Mouse (Mus musculus): Measurements from ENCODE around the gene Gm10518.

Gene Gm10518

DNA sequence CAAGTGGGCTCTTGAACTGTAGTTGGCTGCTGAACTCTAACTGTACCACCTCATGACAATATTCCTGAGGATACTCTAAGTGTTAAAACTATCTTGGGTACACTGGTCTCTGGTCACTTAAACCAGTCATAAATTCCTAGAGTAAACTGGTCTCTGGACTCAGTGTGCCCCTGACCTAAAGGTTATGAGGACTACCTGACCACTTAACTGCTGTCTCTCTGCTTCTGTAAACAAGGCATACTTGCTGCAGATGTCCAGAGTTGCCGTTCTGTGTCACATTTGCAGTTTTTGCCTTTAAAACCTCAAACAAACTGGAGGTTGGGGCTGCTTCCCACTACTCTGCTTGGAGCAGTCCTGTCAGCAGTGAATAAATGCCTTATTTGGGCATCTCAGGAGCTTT, 30.4 kb downstream of the Gm10518 start:
- no peak for DNase-seq (ENCODE audit: low spot score)

- DNase-seq (ENCODE audit: low spot score): no peak
Measured at GRCm38 (mm10) chr1:179835753-179836425, 32.7 kb downstream of the Gm10518 start.

DNA sequence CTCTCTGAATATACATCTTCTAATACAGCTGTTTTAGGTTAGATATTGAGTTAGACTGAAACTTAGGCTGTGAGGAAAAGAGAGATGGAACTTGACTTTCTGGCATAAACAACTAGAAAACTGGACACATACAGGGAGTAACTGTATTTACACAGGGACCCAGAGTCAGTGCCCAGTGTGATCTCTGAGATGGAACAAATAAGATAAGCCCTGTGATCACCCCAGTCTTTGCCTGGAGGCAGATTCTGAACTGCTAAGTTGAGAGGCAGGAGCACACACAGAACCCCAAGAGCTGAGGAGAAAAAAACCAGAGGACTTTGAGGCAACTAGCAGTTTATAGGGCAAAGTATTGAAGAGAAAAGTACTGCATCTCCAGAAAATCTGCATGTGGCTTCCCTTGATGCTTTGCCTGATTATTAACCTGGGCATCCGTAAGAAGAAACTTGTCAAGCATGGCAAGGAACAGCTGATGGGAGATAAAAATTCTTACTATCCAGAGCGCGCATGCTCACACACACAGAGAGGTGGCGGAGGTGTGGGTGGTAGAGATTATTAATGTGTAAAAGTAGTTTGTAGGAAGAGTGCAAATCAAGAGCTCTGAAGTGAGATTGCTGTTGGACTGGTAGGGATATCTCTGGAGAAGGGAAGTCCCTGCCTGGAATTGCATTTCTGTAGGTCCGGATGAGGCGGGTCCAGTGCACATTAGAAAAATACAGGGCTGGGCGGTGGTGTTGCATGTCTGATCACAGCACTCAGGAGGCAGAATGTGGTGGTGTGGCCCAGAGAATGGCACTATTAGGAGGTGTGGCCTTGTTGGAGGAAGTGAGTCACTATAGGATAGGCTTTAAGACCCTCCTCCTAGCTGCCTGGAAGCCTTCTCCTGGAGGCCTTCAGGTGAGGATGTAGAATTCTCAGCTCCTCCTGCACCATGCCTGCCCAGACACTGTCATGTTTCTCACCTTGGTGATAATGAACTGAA, 33.5 kb downstream of the Gm10518 start:
- no peak for DNase-seq (ENCODE audit: low spot score)

DNA sequence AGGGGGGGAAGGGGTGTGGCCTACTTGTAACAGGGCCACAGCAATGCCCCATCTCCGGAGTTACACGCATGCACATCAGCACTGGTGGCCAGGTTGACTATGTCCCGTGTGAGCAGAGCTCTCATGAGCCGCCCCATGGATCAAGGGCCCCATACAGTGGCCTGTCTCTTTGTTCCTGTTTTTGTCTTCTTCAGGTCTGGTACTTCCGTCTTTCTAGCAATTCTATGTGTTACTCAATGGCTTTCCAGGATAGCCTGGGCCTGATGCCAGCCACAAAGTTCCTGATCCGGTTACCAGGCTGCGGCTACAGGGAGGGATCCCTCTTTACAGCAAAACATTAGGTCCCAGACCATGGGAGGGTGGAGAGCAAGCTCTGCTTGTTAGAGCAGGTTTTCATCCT, 39.4 kb downstream of the Gm10518 start:
- peak; percentile 63 for DNase-seq (ENCODE audit: low spot score)

- no peak for DNase-seq (ENCODE audit: low spot score)
Measured at GRCm38 (mm10) chr1:179843981-179844380, 40.8 kb downstream of the Gm10518 start.

GRCm38 (mm10) chr1:179844894-179845293, 41.7 kb downstream of the Gm10518 start:
- DNase-seq (ENCODE audit: low spot score): peak; percentile 86

GRCm38 (mm10) chr1:179845832-179846499, 42.8 kb downstream of the Gm10518 start:
- DNase-seq (ENCODE audit: low spot score): no peak

DNA sequence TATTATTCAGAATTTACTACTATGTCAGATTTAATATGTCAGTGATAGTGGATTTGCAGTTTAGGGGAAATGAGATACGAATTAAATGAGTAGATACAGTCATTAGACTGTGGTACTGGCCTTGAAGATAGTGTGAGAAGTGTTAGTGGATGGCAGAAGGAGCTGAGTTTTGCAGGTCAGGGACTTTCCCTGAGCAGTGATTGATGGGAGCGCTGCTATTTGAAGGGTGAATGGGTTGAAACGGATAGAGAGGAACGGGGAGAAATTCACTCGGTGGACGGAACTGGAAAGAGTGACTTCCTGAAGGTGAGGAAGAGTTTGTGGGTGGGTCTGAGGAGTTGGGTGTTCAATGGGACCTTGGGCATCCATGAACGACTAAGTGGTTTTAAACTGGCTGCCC, 44.0 kb downstream of the Gm10518 start:
- DNase-seq (ENCODE audit: low spot score): no peak

DNA sequence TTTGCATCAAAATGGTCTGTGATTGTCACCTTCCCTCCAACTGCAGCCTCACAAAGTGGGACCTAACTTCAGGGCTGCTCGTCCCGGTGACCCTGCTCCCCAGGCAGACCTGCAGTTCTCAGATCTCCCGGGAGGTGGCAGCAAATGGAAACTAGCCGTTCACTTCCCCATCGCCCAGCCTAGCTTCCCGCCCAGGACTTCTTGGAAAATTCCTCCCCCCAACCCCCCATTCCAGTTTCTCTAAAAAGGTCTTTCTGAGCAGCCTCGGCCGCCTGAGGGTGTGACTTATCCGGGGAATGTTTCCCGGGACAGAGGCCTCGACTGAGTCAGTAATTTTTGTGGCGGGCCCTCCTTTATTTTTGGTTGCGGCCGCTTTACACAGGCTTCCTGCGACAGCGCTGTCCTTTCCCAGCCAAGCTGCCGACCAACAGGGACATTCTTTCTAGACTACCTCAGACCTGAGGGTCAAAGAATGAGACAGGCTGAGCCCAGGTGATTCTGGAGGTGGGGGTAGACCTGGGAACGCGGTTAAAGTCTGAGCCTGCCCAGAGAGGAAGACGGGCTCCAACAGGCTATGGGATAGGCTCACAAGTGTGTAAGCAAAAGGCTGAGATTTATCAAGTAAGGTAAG, 44.7 kb downstream of the Gm10518 start:
- peak; percentile 88 for DNase-seq (ENCODE audit: low spot score)

DNA sequence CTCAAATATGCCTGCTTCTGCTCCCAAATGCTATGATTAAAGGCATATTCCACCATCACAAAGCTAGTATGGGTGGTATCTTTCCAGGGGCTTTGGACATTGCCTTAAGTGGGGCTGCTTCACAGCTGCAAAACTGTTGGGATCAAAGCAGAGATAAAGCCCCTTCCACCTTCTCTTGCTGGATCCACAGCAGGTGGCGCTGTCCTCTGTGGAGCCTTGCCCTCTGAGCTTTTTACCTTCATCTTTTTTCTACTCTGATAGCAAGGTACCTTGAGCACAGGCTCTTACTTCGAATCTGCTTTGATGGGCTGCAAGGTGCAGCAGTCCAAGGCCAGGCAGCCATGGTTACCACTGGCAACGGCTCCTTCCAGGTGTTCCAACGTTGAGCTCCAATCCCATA, 50.2 kb downstream of the Gm10518 start:
- DNase-seq (ENCODE audit: low spot score): no peak
